Mouse (Mus musculus): ENCODE measurements around the gene Tra2a. TPM values are rescaled to one million over a fixed set of nuclear protein-coding genes. Genes with fewer than 3 reads are reported as not detected.

Gene Tra2a
- total and polyA plus RNA-seq, 3 experiments = 85.2 to 108 TPM; not detected in 1

- H3K9ac ChIP-seq (ENCODE audit: control insufficient read depth, low read depth, low read length, poor library complexity, severe bottlenecking) = no peak overlapping the region
- no peaks in the 10 kb centered on the region for H3K4me1 ChIP-seq (ENCODE audit: control insufficient read depth in 1 of 2, insufficient read depth in 2 of 2, low read length in 2 of 2)
- no peaks in the 10 kb centered on the region for H3K9me3 ChIP-seq (replicated peaks; ENCODE audit: insufficient read depth, low read length)
- no peaks in the 10 kb centered on the region for H3K79me2 ChIP-seq (ENCODE audit: control insufficient read depth, insufficient read depth, low read length, poor library complexity)
- no peak for DNase-seq (ENCODE audit: low read depth, low spot score)
- no peaks in the 10 kb centered on the region for H3K27me3 ChIP-seq (ENCODE audit: control insufficient read depth in 1 of 2, insufficient read depth in 2 of 2, low read length in 2 of 2)
- TF ChIP-seq TAL1 (IDR thresholded peaks at IDR 0.05; ENCODE audit: low read length) (no peak), ELF1 (IDR thresholded peaks at IDR 0.05; ENCODE audit: low read depth, low read length) (no peak), MYB (IDR thresholded peaks at IDR 0.05; ENCODE audit: low read depth, low read length) (no peak), CTCF (IDR thresholded peaks at IDR 0.05 in 2 of 3, conservative IDR thresholded peaks at IDR 0.05 in 1 of 3; ENCODE audit: control insufficient read depth in 1 of 3, insufficient read depth in 1 of 3, low read depth in 2 of 3, low read length in 3 of 3, poor library complexity in 1 of 3, severe bottlenecking in 1 of 3) (no peak), BHLHE40 (IDR thresholded peaks at IDR 0.05; ENCODE audit: borderline replicate concordance, low read depth, low read length) (no peak), GATA1 (IDR thresholded peaks at IDR 0.05; ENCODE audit: low read depth, low read length) (no peak), USF2 (IDR thresholded peaks at IDR 0.05; ENCODE audit: borderline replicate concordance in 1 of 2, insufficient read depth in 1 of 2, low read depth in 1 of 2, low read length in 2 of 2) (no peak), NELFE (IDR thresholded peaks at IDR 0.05; ENCODE audit: low read depth, low read length) (no peak), KAT2A (conservative IDR thresholded peaks at IDR 0.05; ENCODE audit: low read depth, low read length) (no peak), TBP (IDR thresholded peaks at IDR 0.05; ENCODE audit: low read depth, low read length) (no peak), ZNF384 (IDR thresholded peaks at IDR 0.05; ENCODE audit: low read depth, low read length) (no peak), CHD1 (IDR thresholded peaks at IDR 0.05; ENCODE audit: low read depth, low read length) (no peak), E2F4 (IDR thresholded peaks at IDR 0.05; ENCODE audit: borderline replicate concordance, low read depth, low read length) (no peak)
- no peak overlapping the region for H3K4me3 ChIP-seq (ENCODE audit: control insufficient read depth in 1 of 2, insufficient read depth in 1 of 2, low read depth in 2 of 2, low read length in 2 of 2)
- no peaks in the 10 kb centered on the region for H3K36me3 ChIP-seq (ENCODE audit: control insufficient read depth in 1 of 2, insufficient read depth in 2 of 2, low read length in 2 of 2)
- H3K27ac ChIP-seq (ENCODE audit: control insufficient read depth, low read depth, low read length) = no peak overlapping the region
Observed at GRCm38 (mm10) chr6:49213581-49214085, 50.2 kb downstream of the Tra2a start.

- Histone ChIP-seq H3K27ac (ENCODE audit: control insufficient read depth, low read depth, low read length) (no peak overlapping the region), H3K79me2 (ENCODE audit: control insufficient read depth, insufficient read depth, low read length, poor library complexity) (no peaks in the 10 kb centered on the region), H3K9ac (ENCODE audit: control insufficient read depth, low read depth, low read length, poor library complexity, severe bottlenecking) (no peak overlapping the region), H3K9me3 (replicated peaks; ENCODE audit: insufficient read depth, low read length) (no peaks in the 10 kb centered on the region), H3K27me3 (ENCODE audit: control insufficient read depth in 1 of 2, insufficient read depth in 2 of 2, low read length in 2 of 2) (no peaks in the 10 kb centered on the region), H3K4me3 (ENCODE audit: control insufficient read depth in 1 of 2, insufficient read depth in 1 of 2, low read depth in 2 of 2, low read length in 2 of 2) (no peak overlapping the region), H3K36me3 (ENCODE audit: control insufficient read depth in 1 of 2, insufficient read depth in 2 of 2, low read length in 2 of 2) (no peaks in the 10 kb centered on the region), H3K4me1 (ENCODE audit: control insufficient read depth in 1 of 2, insufficient read depth in 2 of 2, low read length in 2 of 2) (no peaks in the 10 kb centered on the region)
- DNase-seq (ENCODE audit: low read depth, low spot score) = no peak
- TF ChIP-seq ELF1 (IDR thresholded peaks at IDR 0.05; ENCODE audit: low read depth, low read length) = no peak
- no peak for TF ChIP-seq SIN3A (IDR thresholded peaks at IDR 0.05; ENCODE audit: low read length)
- TF ChIP-seq POLR2AphosphoS2 (IDR thresholded peaks at IDR 0.05; ENCODE audit: low read length) = no peak
- no peak for TF ChIP-seq POLR2A (IDR thresholded peaks at IDR 0.05; ENCODE audit: control insufficient read depth in 1 of 2, insufficient read depth in 1 of 2, low read depth in 1 of 2, low read length in 2 of 2, poor library complexity in 1 of 2)
- TF ChIP-seq MAX (IDR thresholded peaks at IDR 0.05; ENCODE audit: low read length) = no peak
- no peak for TF ChIP-seq HCFC1 (IDR thresholded peaks at IDR 0.05; ENCODE audit: low read depth, low read length)
- TF ChIP-seq USF2 (IDR thresholded peaks at IDR 0.05; ENCODE audit: borderline replicate concordance in 1 of 2, insufficient read depth in 1 of 2, low read depth in 1 of 2, low read length in 2 of 2) = no peak
- no peak for TF ChIP-seq MAZ (IDR thresholded peaks at IDR 0.05; ENCODE audit: low read depth, low read length)
- no peak for TF ChIP-seq RAD21 (IDR thresholded peaks at IDR 0.05; ENCODE audit: low read depth, low read length)
- TF ChIP-seq EP300 (IDR thresholded peaks at IDR 0.05; ENCODE audit: low read depth in 1 of 2, low read length in 2 of 2) = no peak
- TF ChIP-seq KAT2A (conservative IDR thresholded peaks at IDR 0.05; ENCODE audit: low read depth, low read length) = no peak
- no peak for TF ChIP-seq GATA1 (IDR thresholded peaks at IDR 0.05; ENCODE audit: low read depth, low read length)
- TF ChIP-seq MYC (IDR thresholded peaks at IDR 0.05; ENCODE audit: low read depth, low read length) = no peak
- no peak for TF ChIP-seq POLR2AphosphoS5 (IDR thresholded peaks at IDR 0.05; ENCODE audit: borderline replicate concordance, low read depth, low read length)
Observed at GRCm38 (mm10) chr6:49212931-49213580, 50.8 kb downstream of the Tra2a start.
